Mouse (Mus musculus): ENCODE data around the gene Rundc3b.

Gene Rundc3b

GRCm38 (mm10) chr5:8622596-8623231 lies at the start of gene Rundc3b:
Gene Rundc3b (minus strand): TSS chr5:8622952.
- DNase-seq (ENCODE audit: low spot score), result peak; percentile 97

GRCm38 (mm10) chr5:8669606-8670005 lies 46.9 kb upstream of the Rundc3b start:
- DNase-seq (ENCODE audit: low spot score), result no peak

- DNase-seq (ENCODE audit: low spot score), result no peak
These were observed 45.2 kb upstream of the Rundc3b start for GRCm38 (mm10) chr5:8667758-8668474.

- no peak for DNase-seq (ENCODE audit: low spot score)
These were observed 41.9 kb upstream of the Rundc3b start for GRCm38 (mm10) chr5:8664678-8665077.

- peak; percentile 24 for DNase-seq (ENCODE audit: low spot score)
These were observed 38.0 kb upstream of the Rundc3b start for GRCm38 (mm10) chr5:8660738-8661151.

GRCm38 (mm10) chr5:8659911-8660737 lies 37.4 kb upstream of the Rundc3b start, which contains the start of gene Abcb1a:
Gene Abcb1a (plus strand): TSS chr5:8660077.
- peak; percentile 55 for DNase-seq (ENCODE audit: low spot score)

GRCm38 (mm10) chr5:8652085-8652484 lies 29.3 kb upstream of the Rundc3b start:
- DNase-seq (ENCODE audit: low spot score), result no peak

- DNase-seq (ENCODE audit: low spot score), result no peak
These were observed 26.0 kb upstream of the Rundc3b start for GRCm38 (mm10) chr5:8648774-8649173.

- DNase-seq (ENCODE audit: low spot score), result no peak
These were observed 25.5 kb upstream of the Rundc3b start for GRCm38 (mm10) chr5:8648300-8648699.

GRCm38 (mm10) chr5:8634489-8634975 lies 11.8 kb upstream of the Rundc3b start:
- DNase-seq (ENCODE audit: low spot score), result no peak

- DNase-seq (ENCODE audit: low spot score), result no peak
These were observed 10.1 kb upstream of the Rundc3b start for GRCm38 (mm10) chr5:8632901-8633300.

- DNase-seq (ENCODE audit: low spot score), result peak; percentile 55
These were observed 619 bp downstream of the Rundc3b start for GRCm38 (mm10) chr5:8622071-8622595.

- peak; percentile 25 for DNase-seq (ENCODE audit: low spot score)
These were observed 51.6 kb downstream of the Rundc3b start for GRCm38 (mm10) chr5:8571118-8571517.

GRCm38 (mm10) chr5:8566867-8567266 lies 55.9 kb downstream of the Rundc3b start:
- no peak for DNase-seq (ENCODE audit: low spot score)

GRCm38 (mm10) chr5:8544512-8544911 lies 78.2 kb downstream of the Rundc3b start:
- DNase-seq (ENCODE audit: low spot score), result no peak

- no peak for DNase-seq (ENCODE audit: low spot score)
These were observed 80.0 kb downstream of the Rundc3b start for GRCm38 (mm10) chr5:8542631-8543207.

- DNase-seq (ENCODE audit: low spot score), result no peak
These were observed 81.3 kb downstream of the Rundc3b start for GRCm38 (mm10) chr5:8541120-8542117.

- DNase-seq (ENCODE audit: low spot score), result no peak
These were observed 103.7 kb downstream of the Rundc3b start for GRCm38 (mm10) chr5:8519006-8519405.

GRCm38 (mm10) chr5:8491778-8492177 lies 131.0 kb downstream of the Rundc3b start:
- DNase-seq (ENCODE audit: low spot score), result no peak

- peak; percentile 67 for DNase-seq (ENCODE audit: low spot score)
These were observed 133.2 kb downstream of the Rundc3b start for GRCm38 (mm10) chr5:8489471-8490110.

Measured in embryo, embryonic 10.5 days (tissue).